Mouse (Mus musculus) limb, embryonic 14.5 days (tissue): ENCODE measurements around the gene Celf2. TPM values are rescaled to one million over a fixed set of nuclear protein-coding genes. Genes with fewer than 3 reads are reported as not detected.

Experiments used
- ATAC-seq: fragments of 200-750 bp; cut with Nextera tagmentation; 2 replicates; pipeline ENCODE4 v1.8.0; 2017; ENCODE audit warnings: low read depth, moderate number of reproducible peaks, moderate TSS enrichment; ENCODE audit not compliant: low FRiP score
- DNase-seq: peaks from one replicate; pipeline ENCODE4 v3.0.0-alpha.2; 2015; ENCODE audit warnings: low spot score
- H3K27ac ChIP-seq: fragments of 300-500 bp; sonication (generic); replicated peaks from 2 replicates; pipeline ENCODE4 v1.5.1; 2014; ENCODE audit warnings: low read depth, mild to moderate bottlenecking, low read length, moderate library complexity, mixed read lengths
- H3K27me3 ChIP-seq: fragments of 300-500 bp; sonication (generic); 2 replicates; pipeline ENCODE4 v1.6.1; 2014; ENCODE audit warnings: low read length, mixed read lengths; ENCODE audit not compliant: control insufficient read depth, insufficient read depth
- H3K36me3 ChIP-seq: fragments of 300-500 bp; sonication (generic); 2 replicates; pipeline ENCODE4 v1.6.1; 2014; ENCODE audit warnings: mild to moderate bottlenecking, low read length, moderate library complexity, mixed read lengths; ENCODE audit not compliant: control insufficient read depth, insufficient read depth
- H3K4me1 ChIP-seq: fragments of 300-500 bp; sonication (generic); 2 replicates; pipeline ENCODE4 v1.6.1; 2014; ENCODE audit warnings: antibody characterized with exemption, low read length, mixed read lengths; ENCODE audit not compliant: control insufficient read depth, insufficient read depth
- H3K4me2 ChIP-seq: fragments of 300-500 bp; sonication (generic); replicated peaks from 2 replicates; pipeline ENCODE4 v1.6.1; 2014; ENCODE audit warnings: low read depth, mild to moderate bottlenecking, low read length, moderate library complexity; ENCODE audit not compliant: severe bottlenecking
- H3K4me3 ChIP-seq: fragments of 300-500 bp; sonication (generic); replicated peaks from 2 replicates; pipeline ENCODE4 v1.5.1; 2014; ENCODE audit warnings: low read length
- H3K9ac ChIP-seq: fragments of 300-500 bp; sonication (generic); 2 replicates; pipeline ENCODE4 v1.6.1; 2014; ENCODE audit warnings: mild to moderate bottlenecking, low read depth, low read length, moderate library complexity; ENCODE audit not compliant: severe bottlenecking
- H3K9me3 ChIP-seq: fragments of 300-500 bp; sonication (generic); 2 replicates; pipeline ENCODE4 v1.6.1; 2016; ENCODE audit warnings: low read length; ENCODE audit not compliant: control insufficient read depth
- POLR2A ChIP-seq: fragments of 200-500 bp; IDR thresholded peaks from 2 replicates; pipeline ENCODE4 v1.8.0; 2012; ENCODE audit warnings: inconsistent platforms, mild to moderate bottlenecking, moderate library complexity, borderline replicate concordance; ENCODE audit not compliant: insufficient read depth, insufficient read length; ENCODE audit errors: extremely low read depth
- WGBS: fragments of 180-500 bp; shearing (Covaris S2); extraction: QIAGEN DNeasy Blood & Tissue Kit; methylation state at CpG from one replicate; pipeline ENCODE4 v1.1.7; 2014; 5-methylcytosine and 5-hydroxymethylcytosine counted together
- polyA plus RNA-seq, 2 experiments: library from polyadenylated mRNA; depleted of rRNA in 1 of 2; stranded (reverse) in 1 of 2; unstranded in 1 of 2; fragments of >200 nt; fragmentation: Nextera tagmentation in 1 of 2; extraction: Ambion mirVana in 1 of 2; gene quantifications; 2 replicates each; pipeline versions ENCODE4 v1.2.1 to v1.2.3; 2012 to 2014

Gene Celf2
- polyA plus RNA-seq, 2 experiments = 55.3 to 75.1 TPM

DNA sequence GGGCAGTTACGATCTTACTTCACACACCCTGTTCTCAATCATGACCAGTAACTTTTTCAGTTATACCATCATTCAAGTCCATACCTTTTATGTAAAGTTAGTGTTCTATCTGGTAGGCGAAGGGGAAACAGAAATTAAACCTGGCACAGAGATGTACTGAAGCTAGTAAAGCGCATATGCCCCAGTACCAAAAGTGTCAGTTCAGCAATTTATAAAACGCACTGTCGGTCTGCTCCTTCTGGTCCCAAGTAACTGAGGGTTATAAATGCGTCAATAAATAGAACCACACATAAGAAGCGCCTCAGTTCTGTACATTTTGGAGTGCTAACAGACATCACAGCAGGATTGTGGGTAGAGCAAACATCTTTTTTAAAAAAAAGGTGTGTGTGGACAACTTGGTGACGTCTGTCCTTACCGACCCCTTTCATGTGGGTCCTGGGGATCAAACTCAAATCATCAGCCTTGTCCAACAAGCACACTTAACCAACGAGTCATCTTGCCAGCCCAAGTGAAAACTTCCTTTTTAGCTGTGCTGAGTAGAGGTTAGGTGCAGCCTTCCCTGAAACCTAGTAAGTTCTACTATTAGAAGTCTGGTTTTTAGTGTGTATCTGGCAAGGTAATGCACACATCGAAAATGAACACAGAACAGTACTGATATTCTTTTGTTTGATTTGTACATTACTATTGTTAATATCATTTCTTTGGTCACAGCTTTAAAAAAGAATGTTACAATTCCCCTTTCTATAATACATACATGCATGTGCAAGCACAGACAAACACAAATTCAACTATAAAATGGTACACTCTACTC is 803.2 kb downstream of the Celf2 start:
- 57% methylated on average over 11 of the region's 11 CpGs for WGBS

GRCm38 (mm10) chr2:6705475-6705874 is 803.9 kb downstream of the Celf2 start:
- Histone ChIP-seq H3K4me3 (no peak overlapping the region), H3K27ac (0 out of 2 replicates have a peak overlapping the region, but pooled peaks have one; percentile 13), H3K4me1 (peaks cover 16% of the 10 kb centered on the region), H3K27me3 (no peaks in the 10 kb centered on the region), H3K9me3 (no peaks in the 10 kb centered on the region), H3K9ac (no peak overlapping the region), H3K4me2 (no peak overlapping the region), H3K36me3 (no peaks in the 10 kb centered on the region)
- WGBS = 63% methylated on average over 7 of the region's 7 CpGs
- no peak for TF ChIP-seq POLR2A
- DNase-seq (no peak), ATAC-seq (no peak)

More for the DNA sequence above, 803.2 kb downstream of the Celf2 start:
- no peak for TF ChIP-seq POLR2A
- H3K9ac ChIP-seq = no peak overlapping the region
- H3K27ac ChIP-seq = 0 out of 2 replicates have a peak overlapping the region, but pooled peaks have one; percentile 13
- no peak overlapping the region for H3K4me3 ChIP-seq
- H3K4me2 ChIP-seq = no peak overlapping the region
- H3K4me1 ChIP-seq = peaks cover 16% of the 10 kb centered on the region
- no peaks in the 10 kb centered on the region for H3K36me3 ChIP-seq
- no peaks in the 10 kb centered on the region for H3K9me3 ChIP-seq
- ATAC-seq = no peak
- no peak for DNase-seq
- H3K27me3 ChIP-seq = no peaks in the 10 kb centered on the region

- H3K36me3 ChIP-seq = no peaks in the 10 kb centered on the region
- no peaks in the 10 kb centered on the region for H3K27me3 ChIP-seq
- no peak overlapping the region for H3K4me3 ChIP-seq
- WGBS = 67% methylated on average over 1 of the region's 1 CpGs
- no peak for TF ChIP-seq POLR2A
- no peaks in the 10 kb centered on the region for H3K9me3 ChIP-seq
- no peak overlapping the region for H3K4me2 ChIP-seq
- no peak overlapping the region for H3K9ac ChIP-seq
- H3K4me1 ChIP-seq = peaks cover 16% of the 10 kb centered on the region
- no peak overlapping the region for H3K27ac ChIP-seq
- no peak for DNase-seq
- ATAC-seq = no peak
Measured at GRCm38 (mm10) chr2:6704804-6705203, 804.6 kb downstream of the Celf2 start.

DNA sequence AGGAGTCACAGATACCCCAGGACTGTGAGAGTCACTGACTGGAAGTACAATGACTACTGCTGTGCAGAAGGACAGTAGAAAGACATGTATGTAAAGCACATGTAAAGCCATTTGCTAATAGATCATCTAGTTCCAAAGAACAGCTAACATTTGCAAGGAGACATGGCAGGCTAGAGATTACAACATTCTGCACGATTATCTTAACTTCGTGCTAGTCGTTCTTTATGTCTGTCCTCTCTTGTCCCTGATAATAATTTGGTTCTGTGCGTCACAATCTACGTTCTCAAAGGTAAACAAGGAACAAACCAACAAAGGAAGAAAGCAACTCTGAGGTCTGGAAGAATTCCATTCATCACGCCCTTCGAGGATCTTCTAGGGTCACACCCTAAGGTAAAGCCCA is 805.0 kb downstream of the Celf2 start:
- ATAC-seq (no peak), DNase-seq (no peak)
- no peak overlapping the region for H3K9ac ChIP-seq
- H3K27me3 ChIP-seq = no peaks in the 10 kb centered on the region
- no peak for TF ChIP-seq POLR2A
- WGBS = 92% methylated on average over 7 of the region's 7 CpGs
- H3K4me1 ChIP-seq = peaks cover 16% of the 10 kb centered on the region
- H3K27ac ChIP-seq = no peak overlapping the region
- no peak overlapping the region for H3K4me2 ChIP-seq
- H3K4me3 ChIP-seq = no peak overlapping the region
- no peaks in the 10 kb centered on the region for H3K36me3 ChIP-seq
- no peaks in the 10 kb centered on the region for H3K9me3 ChIP-seq

DNA sequence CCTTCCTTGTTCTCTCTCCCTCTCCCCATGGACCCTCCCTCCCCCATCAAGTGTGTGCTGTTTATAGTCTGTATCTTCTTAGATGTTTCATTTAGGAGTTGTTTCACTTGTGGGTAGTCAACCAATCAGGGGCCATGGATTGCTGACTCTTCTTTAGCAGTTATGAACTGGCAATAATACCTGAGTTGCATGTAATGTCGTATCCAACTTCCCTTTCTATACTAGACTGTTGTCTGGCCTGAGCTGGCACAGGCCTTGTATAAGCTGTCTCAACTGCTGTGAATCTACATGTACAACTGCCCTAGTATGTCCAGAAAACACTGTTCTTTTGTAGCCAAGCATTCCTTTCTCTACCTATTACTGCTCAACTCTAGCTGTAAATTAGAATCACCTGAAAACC is 813.0 kb downstream of the Celf2 start:
- Histone ChIP-seq H3K4me3 (no peak overlapping the region), H3K27ac (no peak overlapping the region), H3K9ac (no peak overlapping the region), H3K27me3 (no peaks in the 10 kb centered on the region), H3K36me3 (no peaks in the 10 kb centered on the region), H3K4me2 (no peak overlapping the region), H3K9me3 (no peaks in the 10 kb centered on the region), H3K4me1 (no peaks in the 10 kb centered on the region)
- ATAC-seq (no peak), DNase-seq (no peak)
- TF ChIP-seq POLR2A = no peak
- WGBS = 83% methylated on average over 1 of the region's 1 CpGs
